Mouse (Mus musculus): ENCODE measurements around the gene Kcnn1. TPM values are rescaled to one million over a fixed set of nuclear protein-coding genes. Genes with fewer than 3 reads are reported as not detected.
A peak's percentile ranks its signal among the peaks of the same experiment; 100 is the strongest.

Kcnn1 gene
- total RNA-seq, 2 experiments from 2014 or later: 0.33 TPM; not detected in 1

DNA sequence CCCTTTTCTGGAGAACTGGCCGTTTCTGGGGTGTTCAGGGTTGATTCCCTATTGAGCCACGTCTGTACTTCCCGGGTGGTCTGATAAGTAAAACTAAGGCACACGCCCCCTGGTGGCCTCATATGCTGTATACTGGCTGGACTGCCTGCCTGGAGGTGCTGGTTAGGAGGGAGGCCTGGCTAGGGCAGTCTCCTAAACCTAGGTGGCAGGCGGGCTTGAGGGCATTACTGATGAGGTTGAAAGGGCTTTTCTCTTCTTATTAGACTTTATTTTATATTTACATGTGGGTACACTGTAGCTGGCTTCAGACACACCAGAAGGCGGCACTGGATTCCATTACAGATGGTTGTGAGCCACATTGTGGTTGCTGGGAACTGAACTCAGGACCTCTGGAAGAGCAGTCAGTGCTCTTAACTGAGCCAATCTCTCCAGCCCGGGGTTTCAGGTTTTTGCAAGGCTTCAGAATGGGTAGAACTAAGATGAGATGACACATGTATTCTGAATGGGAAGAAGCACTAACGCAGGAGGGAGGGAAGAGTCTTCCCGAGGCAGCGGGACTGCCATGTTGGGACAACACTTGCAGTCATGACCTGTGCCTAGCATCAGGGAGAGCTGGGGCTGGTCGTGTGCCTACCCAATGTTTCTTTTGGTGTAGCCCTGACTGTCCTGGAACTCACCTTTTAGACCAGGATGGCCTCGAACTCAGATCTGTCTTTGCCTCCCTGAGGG, 30.8 kb upstream of the Kcnn1 start:
- peak; percentile 33; the same call in 1 of the 2 replicates for ATAC-seq (ENCODE audit: poor library complexity, severe bottlenecking)

DNA sequence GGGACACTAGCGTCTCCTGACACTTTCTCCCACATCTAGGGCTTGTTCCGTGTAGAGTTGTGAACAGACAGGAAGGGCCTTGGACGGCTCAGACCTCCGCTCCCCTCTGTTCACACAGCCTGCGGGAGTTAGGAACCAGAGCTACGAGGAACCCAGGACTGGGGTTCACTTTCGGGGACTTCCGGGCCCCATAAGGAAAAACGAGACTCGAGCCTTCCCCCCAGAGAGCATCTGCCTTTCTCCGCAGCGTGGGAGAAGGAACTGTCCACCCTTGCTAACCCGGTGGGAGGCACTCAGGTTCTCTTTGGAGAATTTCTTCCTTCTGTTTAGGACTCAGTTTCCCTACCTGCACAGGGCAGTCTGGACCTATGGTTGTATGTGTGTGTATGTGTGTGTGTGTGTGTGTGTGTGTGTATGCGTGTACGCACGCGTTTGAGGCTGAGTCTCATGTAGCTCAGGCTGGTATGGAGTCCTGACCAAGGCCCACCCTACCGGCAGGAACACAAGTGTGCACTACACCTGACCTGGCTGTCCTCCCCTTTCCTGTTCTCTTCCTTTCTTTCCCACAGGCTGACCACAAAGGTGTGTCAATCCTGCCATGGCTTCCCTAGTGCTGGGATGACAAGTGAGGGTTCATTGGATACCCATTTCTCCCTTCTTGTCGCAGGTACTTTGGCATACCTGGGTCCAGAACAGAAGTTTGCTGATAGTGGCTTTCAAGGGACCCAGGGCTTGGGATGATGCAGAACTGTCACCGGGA, 30.0 kb upstream of the Kcnn1 start:
- no peak for ATAC-seq (ENCODE audit: poor library complexity, severe bottlenecking)

DNA sequence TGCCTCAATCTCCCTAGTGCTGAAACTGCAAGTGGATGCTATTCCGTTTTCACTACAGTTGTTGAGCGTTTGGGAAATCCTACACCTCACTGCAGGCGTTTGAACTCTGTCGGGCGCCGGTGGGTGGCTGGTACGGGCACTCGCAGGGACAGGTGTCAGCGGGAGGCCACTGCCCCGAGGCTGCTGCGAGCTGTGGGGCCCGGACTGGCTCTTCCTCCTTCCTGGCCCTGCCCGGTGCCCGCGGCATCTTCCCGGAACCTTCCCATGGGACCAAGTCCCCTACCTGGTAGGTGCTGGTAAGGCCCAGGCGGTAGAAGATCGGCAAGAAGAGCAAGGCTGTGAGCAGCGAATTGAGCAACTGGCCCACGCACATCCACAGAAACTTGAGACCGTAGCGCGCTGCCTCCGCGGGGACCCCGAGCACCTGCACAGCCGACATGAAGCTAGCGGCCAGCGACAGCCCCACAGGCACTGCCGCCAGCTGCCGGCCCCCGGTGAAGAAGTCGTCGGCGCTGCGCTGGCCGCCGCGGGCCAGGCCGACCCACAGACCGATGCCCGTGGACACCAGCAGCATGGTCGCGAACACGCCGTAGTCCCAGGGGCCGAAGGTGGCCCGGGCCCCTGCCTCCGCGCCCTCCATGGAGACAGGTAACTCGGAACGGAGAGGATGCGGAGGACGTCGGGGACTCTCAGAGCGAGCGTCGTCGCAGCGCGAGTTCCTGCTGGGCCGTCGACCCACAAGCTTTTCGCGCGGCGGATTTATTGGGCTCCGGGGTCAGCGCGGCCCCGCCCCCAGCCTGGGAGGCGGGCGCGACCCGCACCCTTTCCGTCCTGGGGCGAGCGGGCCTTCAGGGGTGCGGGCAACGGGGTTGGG, 29.2 kb upstream of the Kcnn1 start, which contains the start of gene Slc5a5:
Gene Slc5a5, minus strand, starts transcription at position 736 of the 874 bp plus-strand sequence.
- no peak for ATAC-seq (ENCODE audit: poor library complexity, severe bottlenecking)

DNA sequence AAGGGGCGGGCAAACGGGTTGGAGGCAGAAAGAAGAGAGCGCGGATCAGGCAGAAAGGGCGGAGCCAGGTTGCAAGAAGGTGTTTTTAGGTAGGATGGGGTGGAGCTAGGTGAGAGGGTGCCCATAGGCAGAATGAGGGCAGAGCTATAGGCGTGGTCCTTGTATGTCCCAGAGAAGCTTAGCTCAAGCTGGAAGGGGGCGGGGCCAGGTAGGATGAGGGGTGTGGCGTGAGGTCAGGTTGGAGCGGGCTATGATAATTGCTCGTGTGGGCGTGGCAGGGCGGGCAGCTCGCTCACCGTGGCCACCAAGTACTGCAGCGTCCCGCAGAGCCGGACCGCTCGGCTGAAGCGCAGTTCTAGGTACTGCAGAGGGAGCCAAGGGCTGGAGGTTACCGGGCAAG, 28.3 kb upstream of the Kcnn1 start:
- ATAC-seq (ENCODE audit: poor library complexity, severe bottlenecking): no peak

DNA sequence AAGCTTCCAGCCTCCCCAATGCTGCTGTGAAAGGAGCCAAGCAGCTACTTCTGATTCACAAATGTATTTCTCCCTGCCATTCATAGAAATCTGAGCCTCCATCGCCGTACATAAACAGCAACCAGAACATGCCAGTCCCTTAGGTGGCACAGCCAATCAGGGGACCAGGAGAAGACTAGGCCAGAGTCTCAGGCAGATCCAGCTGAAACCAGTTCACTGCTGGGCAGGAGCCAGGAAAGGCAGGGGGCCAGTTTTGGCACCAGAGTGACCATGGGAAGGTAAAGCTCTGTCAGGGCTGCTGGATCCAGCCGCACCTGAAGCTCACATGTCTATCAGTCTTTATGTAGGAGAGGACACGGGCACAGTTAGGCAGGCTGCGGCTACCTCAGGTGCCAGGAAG, 27.6 kb upstream of the Kcnn1 start:
- ATAC-seq (ENCODE audit: poor library complexity, severe bottlenecking): no peak

DNA sequence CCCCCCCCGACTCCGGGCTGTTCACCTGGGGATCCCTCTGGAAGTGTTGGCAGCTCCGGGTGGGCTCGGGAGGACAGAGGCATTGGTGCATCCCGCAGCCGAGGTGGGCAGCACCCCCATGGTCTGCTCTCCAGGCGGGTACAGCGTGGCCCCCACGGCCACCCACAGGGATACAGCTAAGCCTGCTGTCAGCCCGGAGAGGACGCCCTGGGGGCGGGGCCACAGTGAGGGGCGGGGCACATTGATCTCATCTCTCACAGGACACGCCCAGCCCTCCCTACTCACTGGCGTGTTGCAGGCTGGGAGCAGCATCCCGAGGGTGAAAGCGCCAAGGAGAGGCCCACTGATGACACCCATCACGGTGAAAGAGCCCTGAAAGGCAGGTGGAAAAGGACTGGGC, 24.6 kb upstream of the Kcnn1 start:
- ATAC-seq (ENCODE audit: poor library complexity, severe bottlenecking): no peak

DNA sequence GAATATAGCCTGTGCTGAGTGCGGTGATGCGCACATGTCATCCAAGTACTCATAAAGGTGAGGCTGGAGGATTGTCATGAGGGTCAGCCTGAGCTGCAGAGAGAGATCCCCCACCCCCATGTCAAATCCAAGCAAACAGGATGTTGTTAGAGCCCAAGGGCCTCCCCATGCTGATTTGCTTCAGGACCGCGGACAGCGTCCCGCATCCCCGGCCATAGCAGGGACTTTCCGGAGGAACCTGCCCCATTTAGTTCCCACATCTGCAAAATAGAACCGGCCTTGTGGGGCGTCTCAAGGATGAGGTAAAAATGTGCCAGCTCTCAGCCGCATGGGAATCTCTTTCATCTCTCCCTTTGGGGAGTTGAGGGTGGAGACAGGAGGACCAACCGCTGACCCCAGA, 22.6 kb upstream of the Kcnn1 start:
- ATAC-seq (ENCODE audit: poor library complexity, severe bottlenecking): no peak

DNA sequence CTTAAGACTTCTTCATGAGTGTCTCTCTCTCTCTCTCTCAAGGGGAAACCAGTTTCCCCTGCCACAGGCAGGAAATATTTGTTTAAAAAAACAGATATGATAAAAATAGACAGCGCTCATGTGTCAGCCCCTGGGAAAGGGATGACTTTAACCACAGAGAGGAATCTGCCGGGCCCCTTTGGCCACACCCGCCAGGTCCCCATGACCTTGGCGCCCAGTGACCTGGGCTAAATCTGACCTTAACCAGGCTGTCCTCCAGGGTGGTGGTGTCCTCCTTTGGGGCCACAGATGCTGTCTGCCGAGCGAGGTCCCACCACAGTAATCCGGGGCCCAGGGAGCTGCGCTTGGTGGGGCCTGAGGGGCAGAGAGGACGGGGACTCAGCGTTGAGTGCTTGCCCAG, 21.6 kb upstream of the Kcnn1 start:
- ATAC-seq (ENCODE audit: poor library complexity, severe bottlenecking): no peak

DNA sequence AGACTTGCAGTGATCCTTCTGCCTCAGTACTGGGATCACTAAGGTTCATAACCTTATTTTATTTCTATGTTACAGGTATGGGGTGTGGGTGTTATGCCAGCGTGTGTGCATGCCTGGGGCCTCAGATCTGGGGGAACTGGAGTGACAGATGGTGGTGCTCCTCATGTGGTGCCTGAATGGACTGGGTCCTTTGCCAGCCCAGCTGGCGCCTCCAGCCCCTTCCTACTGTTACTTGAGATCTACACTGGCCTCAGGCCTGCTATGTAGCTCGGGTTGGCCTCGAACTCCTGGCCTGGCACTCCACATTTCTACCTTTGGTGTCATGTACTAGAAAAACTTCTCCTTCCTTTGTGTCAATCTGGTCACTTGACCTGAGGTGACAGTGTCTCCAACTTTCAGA, 21.1 kb upstream of the Kcnn1 start:
- ATAC-seq (ENCODE audit: poor library complexity, severe bottlenecking): no peak

DNA sequence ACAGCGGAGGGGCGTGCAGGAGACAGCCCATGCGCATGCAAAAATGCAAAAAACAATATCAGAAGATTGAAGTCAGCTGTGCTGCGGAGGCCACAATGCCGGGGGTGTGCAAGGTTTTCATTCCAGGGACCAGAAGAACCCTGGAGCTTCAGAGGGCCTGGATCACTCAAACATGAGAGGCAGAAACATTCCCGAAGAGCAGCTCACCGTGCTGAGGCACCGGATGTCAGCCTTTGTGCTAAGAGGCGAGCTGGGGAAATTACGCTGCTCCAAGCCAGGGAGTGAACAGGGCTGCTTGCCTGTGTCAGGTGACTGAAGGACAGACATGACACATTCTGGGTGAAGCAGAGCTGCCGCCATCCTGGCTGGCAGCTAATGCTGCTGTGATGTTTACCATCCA, 17.5 kb upstream of the Kcnn1 start:
- ATAC-seq (ENCODE audit: poor library complexity, severe bottlenecking): no peak

DNA sequence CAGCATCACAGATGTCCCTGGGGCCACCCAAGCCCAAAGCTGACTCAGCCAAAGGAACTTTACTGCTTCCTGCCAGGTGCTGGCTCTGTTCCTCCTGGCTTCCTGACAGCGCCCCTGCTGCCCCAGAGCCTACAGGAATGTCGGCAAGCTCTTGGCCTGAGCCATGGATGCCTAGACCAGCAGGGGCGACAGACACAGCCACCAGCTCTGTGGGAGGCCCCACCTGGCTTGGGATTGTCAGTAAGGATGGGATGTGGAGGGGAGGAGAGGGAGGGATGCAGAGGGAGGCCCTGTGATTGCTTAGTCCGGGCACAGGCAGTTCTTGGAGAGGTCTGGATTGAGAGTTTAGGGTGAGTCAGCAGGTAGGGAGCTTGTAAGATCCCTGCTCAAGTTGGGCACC, 17.1 kb upstream of the Kcnn1 start:
- ATAC-seq (ENCODE audit: poor library complexity, severe bottlenecking): no peak

DNA sequence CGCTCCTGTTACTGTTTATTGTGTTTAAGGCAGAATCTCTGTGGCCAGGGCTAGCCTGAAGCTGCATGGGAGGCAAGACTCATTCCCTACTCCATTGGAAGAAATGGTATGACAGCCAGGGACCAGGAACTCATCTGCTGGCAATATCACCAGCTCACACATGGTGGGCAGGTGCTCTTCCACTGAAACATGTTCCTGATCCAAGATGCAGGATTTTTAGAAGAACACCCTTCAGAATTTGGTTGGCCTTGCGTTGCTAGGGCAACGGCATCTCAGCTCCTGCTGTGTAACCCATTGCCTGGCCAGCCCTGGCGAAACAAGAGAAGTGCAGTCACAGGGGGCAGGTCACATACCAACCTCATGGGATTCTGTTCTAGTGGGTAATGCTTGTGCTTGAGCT, 16.4 kb upstream of the Kcnn1 start:
- ATAC-seq (ENCODE audit: poor library complexity, severe bottlenecking): no peak

DNA sequence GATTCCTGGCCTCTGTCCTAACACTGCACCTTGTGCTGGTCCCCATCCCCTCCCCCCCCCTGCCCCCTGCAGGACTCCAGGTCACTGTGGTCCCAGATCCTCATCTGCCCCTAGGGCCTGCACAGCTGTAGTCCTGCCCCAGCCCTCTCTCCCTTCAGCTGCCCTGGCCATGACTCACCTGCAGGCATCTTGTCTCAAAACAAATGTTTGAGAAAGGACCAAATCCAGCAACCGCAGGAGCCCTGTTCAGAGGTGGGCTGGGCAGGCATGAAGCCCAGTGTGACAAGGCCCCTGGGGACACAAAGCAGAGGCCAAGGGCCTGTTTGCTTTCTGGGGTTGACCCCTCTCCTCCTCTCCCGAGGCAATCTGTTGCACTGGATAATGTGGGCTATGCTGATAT, 15.1 kb upstream of the Kcnn1 start:
- no peak for ATAC-seq (ENCODE audit: poor library complexity, severe bottlenecking)

DNA sequence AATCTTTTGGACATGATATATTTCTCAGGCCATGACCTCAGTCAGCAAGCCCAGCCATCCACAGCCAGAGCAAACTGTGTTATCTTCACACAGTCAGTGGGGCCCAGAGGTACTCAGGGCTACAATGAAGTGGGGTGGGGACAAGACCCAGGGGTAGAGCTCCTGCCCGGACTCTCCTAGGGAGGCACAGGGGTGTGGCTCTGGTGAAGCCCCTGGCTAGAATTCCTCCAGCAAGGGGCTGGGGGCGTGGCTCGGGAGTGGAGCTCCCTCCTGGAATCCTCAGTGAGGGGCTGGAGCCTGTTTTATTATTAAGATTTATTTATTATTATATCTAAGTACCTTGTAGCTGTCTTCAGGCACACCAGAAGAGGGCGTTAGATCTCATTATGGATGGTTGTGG, 13.3 kb upstream of the Kcnn1 start:
- no peak for ATAC-seq (ENCODE audit: poor library complexity, severe bottlenecking)

DNA sequence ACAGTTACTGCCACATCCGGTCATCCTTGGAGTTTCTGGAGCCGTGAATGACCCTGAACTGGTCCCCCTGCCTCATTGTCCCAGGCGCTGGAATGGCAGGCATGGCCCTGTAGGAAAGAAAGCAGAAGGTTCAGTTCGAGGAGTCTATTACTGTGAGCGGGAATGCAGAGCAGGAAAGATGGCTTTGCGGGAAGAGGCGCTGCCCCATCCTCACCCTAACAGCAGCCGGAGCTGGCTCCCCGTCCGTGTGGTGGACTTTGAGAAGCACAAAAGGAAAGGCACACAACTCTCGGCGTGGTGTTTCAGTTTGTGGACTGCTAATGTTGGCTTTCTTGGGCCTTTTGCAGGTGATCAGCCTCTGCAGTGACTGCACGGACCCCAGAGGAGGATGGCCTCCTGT, 11.4 kb upstream of the Kcnn1 start:
- ATAC-seq (ENCODE audit: poor library complexity, severe bottlenecking): no peak

DNA sequence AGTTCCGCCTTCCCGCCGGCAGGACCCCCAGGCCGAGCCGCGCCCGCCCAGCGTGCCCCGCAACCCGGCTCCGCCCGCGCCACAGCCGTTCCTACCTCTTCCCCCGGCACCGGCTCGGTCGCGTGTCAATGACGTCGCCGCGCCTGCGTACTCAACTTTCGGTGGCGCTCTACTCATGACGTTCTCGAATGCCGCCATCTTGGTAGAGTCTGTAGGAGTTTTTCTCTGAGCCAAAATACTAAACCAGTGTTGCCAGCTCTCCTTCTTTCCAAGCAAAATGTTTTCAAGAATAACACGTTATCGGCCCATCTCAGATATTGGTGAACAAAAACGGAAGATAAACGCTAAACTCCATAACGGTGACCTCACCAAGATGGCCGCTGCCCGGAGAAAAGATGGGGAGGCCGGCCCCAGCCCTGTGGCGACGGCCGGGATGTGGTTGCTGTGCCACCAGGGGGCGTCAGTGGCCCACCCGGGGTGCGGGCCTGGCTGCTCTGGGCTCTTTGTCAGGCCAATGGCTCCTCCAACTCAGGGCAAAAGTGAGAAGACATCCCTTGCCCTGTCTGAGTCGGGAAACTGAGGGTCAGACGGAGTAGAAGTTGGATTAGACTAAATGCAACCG, 10.4 kb upstream of the Kcnn1 start, which contains the start of gene Ccdc124:
Gene Ccdc124, minus strand, starts transcription at position 572 of the 622 bp plus-strand sequence.
- ATAC-seq (ENCODE audit: poor library complexity, severe bottlenecking): peak; percentile 93

DNA sequence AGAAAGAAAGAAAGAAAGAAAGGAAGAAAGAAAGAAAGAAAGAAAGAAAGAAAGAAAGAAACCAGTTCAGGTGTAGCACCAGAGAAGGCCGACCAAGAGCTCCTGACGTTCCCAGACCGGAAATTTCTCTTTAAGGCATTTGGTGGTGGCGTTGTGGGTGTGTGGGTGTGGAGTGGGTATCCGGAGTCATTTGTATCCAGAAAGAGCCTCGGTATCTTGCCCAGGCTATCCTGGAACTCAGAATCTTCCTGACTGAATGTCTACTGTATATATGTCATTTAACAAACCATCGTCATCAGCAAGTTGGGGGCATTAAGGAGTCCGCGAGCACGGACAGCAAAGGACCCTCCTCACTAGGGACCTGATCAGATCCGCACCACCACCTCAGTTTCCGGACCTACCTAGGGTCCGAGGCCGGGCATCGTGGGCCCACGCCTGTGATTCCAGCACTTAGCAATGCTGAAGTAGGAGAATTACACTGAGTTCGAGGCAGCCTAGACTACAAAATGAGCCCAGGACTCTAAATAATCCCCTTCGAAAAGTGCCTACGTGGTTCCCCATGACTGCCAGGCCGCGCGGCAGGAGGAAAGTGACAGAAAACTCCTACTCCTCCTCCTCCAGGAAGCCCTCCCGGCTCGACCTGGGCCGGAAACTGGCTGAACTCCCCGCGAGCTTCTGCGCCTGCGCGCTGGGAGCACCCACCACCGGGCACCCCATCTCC, 9.7 kb upstream of the Kcnn1 start:
- ATAC-seq (ENCODE audit: poor library complexity, severe bottlenecking): no peak

DNA sequence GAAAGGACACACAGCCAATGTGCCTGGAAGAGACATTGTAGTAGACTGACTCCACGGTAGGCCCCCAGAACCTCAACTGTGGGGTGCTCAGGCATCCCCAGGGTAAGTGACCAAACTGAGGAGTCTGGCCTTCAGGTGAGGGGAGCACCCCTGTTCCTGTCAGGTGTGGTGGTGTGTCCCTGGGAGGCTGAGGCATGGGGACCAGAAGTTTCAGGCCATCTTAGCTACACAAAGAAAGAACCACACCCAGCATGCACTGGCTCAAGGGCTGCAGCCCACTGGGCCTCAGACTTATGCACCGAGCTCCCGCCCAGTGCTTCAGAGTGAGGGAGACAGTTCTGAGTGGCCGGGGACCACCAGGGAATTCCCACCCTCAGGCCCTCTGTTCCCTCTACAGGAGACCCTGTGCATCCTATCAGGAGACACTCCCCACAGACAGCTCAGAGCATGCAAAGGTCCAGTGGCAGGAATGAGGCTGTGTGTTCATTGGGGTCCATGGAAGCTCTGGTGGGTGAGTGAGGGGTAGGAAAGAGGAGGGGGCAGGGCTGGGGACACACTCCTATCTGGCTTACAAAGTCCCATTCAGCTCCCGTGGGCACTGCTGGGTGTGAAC, 8.2 kb upstream of the Kcnn1 start:
- ATAC-seq (ENCODE audit: poor library complexity, severe bottlenecking): no peak

DNA sequence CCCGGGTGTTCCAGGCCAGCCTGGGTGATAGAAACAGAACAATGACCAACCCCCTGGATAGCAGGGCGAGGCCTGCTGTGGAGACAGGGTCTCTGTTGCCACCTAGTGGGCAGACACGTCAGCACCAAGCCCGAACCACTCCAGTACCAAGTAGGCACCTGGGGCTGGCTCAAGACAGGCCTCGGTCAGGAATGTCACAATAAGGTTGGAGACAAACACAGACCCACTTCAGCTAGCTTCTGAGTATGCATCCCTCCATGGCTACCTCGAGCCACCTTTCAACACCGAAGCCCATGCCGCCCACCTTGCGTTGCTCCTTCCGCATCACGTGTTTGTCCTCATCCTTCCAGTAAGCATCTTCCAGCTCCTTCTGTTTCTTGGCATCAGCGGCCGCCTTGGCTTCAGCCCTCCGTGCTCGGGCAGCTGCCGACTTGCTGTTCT, 6.6 kb upstream of the Kcnn1 start:
- ATAC-seq (ENCODE audit: poor library complexity, severe bottlenecking): peak; percentile 45

DNA sequence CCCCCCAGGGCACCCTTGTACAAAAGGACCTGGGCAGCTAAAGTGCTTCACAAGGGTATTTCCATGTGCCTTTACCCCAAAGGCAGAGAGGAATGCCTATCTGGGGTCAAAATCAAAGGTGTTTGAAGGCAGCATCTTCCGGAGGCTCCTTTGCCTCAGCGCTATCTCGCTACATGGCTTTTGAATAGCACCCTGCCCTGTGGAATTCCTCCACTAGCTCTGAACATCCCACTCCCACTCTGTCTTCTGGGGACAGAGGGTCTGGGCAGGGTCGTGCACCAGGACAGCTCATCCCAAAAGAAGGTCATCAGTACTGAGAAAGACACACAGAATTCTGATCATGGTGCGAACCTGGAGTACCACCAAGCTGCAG, 6.1 kb upstream of the Kcnn1 start:
- no peak for ATAC-seq (ENCODE audit: poor library complexity, severe bottlenecking)
